In the genomic region with DNA sequence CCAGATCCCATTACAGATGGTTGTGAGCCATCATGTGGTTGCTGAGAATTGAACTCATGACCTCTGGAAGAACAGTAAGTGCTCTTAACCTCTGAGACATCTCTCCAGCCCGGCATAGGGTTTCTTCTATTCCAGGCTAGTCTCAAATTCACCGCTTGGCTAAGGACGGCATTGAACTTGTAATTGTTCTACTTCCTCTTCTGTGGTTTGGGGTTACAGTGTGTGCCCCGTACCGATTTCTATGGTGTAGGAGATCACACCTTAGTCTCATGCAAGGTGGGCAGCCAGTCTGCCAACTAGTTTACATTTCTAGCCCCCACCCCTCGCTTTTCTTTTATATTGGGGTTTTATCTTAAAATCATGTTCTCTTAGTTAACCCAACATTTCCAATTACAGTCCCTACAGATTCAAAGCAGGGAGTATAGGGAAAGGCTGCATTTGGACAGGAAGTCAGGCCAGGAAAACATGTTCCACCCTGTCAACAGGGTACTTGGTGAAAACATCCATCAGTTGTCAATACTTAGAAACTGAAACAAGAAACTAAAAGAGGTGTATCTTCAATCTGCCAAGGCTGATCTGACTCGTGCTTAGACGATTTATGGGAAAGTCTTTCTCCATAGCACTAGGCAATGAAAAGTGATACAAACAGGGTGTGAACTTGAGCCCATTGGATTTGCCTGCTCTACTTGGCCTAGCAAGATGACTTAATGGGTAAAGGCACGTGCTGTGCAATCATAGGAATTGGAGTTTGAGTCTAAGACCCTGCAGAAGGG, we compare ENCODE assay signal across 23 mouse cellular contexts. TPM values are rescaled to one million over a fixed set of nuclear protein-coding genes. Genes with fewer than 3 reads are reported as not detected.
DNase-seq lines count a peak whose midpoint lies in the region; ATAC-seq and TF ChIP-seq lines count a peak whose summit lies in the region.
"Had no signal": no experiment of that assay in that cellular context is flagged by ENCODE, and none has a peak within 500 bp of the region (broad histone marks: within the 10 kb centered on the region; RNA-seq: fewer than 3 reads in every experiment).

No protein-coding gene starts in this region.

- ATAC-seq in megakaryocyte, adult 5-6 weeks (ENCODE audit: poor library complexity, severe bottlenecking): peak; percentile 31
- ATAC-seq in intestine, postnatal 0 days: no peak
- no peak for ATAC-seq in megakaryocyte-erythroid progenitor cell, adult 5-6 weeks (replicated peaks; ENCODE audit: low FRiP score, low TSS enrichment, poor library complexity, severe bottlenecking)

- no peak overlapping the region for H3K9ac ChIP-seq in intestine, postnatal 0 days (ENCODE audit: low read depth, low read length)
- H3K9ac ChIP-seq: embryonic facial prominence, embryonic 12.5 days; liver, embryonic 15.5 days had no signal

- WGBS in intestine, postnatal 0 days: 86% methylated on average over 9 of the region's 9 CpGs

- no peak overlapping the region for H3K4me3 ChIP-seq in intestine, postnatal 0 days (ENCODE audit: low read depth, low read length)
- H3K4me3 ChIP-seq: embryonic facial prominence, embryonic 12.5 days; heart, embryonic 10.5 days; limb, embryonic 10.5 days; liver, embryonic 15.5 days; megakaryocyte, embryonic 14.5 days; myocyte had no signal

- H3K27me3 ChIP-seq in intestine, postnatal 0 days (replicated peaks; ENCODE audit: control insufficient read depth, insufficient read depth, low read length): no peaks in the 10 kb centered on the region
- H3K27me3 ChIP-seq: embryonic facial prominence, embryonic 12.5 days; liver, embryonic 15.5 days; megakaryocyte, embryonic 14.5 days had no signal

- no peak overlapping the region; the same call in 1 of the 2 replicates for H3K27ac ChIP-seq in intestine, postnatal 0 days (ENCODE audit: low read depth, low read length)
- H3K27ac ChIP-seq: embryonic facial prominence, embryonic 12.5 days; heart, embryonic 10.5 days; kidney, postnatal 0 days; limb, embryonic 10.5 days; liver, embryonic 15.5 days; stomach, postnatal 0 days had no signal

- TF ChIP-seq CTCF in intestine, postnatal 0 days (IDR thresholded peaks at IDR 0.05; ENCODE audit: low read depth): no peak

- H3K4me2 ChIP-seq in intestine, postnatal 0 days (replicated peaks; ENCODE audit: low read depth): no peak overlapping the region
- H3K4me2 ChIP-seq: embryonic facial prominence, embryonic 12.5 days; liver, embryonic 15.5 days had no signal

- no peaks in the 10 kb centered on the region for H3K36me3 ChIP-seq in intestine, postnatal 0 days (ENCODE audit: control insufficient read depth, insufficient read depth)
- H3K36me3 ChIP-seq: embryonic facial prominence, embryonic 12.5 days; heart, embryonic 10.5 days; limb, embryonic 10.5 days; liver, embryonic 15.5 days had no signal

- peak; percentile 32 for DNase-seq in 3T3-L1 (ENCODE audit: low read depth, low spot score)
- DNase-seq in A20 (ENCODE audit: low read depth, low spot score): peak; percentile 88
- peak; percentile 51 for DNase-seq in NIH3T3 (ENCODE audit: low read depth)
- no peak for DNase-seq in layer of hippocampus, adult 8-10 months (ENCODE audit: low spot score in 2 of 2)
- no peak for DNase-seq in adrenal gland, postnatal 14 days
- DNase-seq: adrenal gland, adult 2 months; cerebellum, adult 9-11 months; heart, postnatal 36 days; right cerebral cortex, postnatal 25 days had no signal

- 0 out of 2 replicates have a peak, but pooled peaks cover 4% of the 10 kb centered on the region for H3K4me1 ChIP-seq in intestine, postnatal 0 days (replicated peaks; ENCODE audit: control insufficient read depth, insufficient read depth, low read length)
- H3K4me1 ChIP-seq: embryonic facial prominence, embryonic 12.5 days; heart, embryonic 10.5 days had no signal

- no peaks in the 10 kb centered on the region for H3K9me3 ChIP-seq in intestine, postnatal 0 days (ENCODE audit: control insufficient read depth)
- H3K9me3 ChIP-seq: embryonic facial prominence, embryonic 12.5 days; heart, embryonic 10.5 days; limb, embryonic 10.5 days; liver, embryonic 15.5 days; megakaryocyte, embryonic 14.5 days had no signal

RNA-seq across cellular contexts. Expression of a gene that starts 3.1 kb away (rescaled TPM):
- total RNA-seq in megakaryocyte, adult 5-6 weeks (2015): 730 and 815 TPM in 2 replicates
- 599 and 677 TPM in 2 replicates for total RNA-seq in megakaryocyte, adult 5-6 weeks (2017)
- total RNA-seq in layer of hippocampus, adult 8-10 months (2022): 10 to 100 TPM; 15.7 to 19.7 (median 18.4) TPM
- total RNA-seq in adrenal gland, postnatal 14 days (2021): 26.4 and 49.8 TPM in 2 replicates
- polyA plus RNA-seq in intestine, postnatal 0 days (2015; fragmentation: Nextera tagmentation; extraction: Ambion mirVana): 29.4 and 33.7 TPM in 2 replicates
- total RNA-seq in megakaryocyte-erythroid progenitor cell, adult 5-6 weeks (2014; fragmentation: Nextera tagmentation): 63.5 and 64.5 TPM in 2 replicates
- 48.9 and 60.9 TPM in 2 replicates for total RNA-seq in megakaryocyte-erythroid progenitor cell, adult 5-6 weeks (2017)

RNA-seq across cellular contexts. Expression of a gene that starts 51.3 kb away (rescaled TPM):
- not detected in 2 replicates for total RNA-seq in megakaryocyte, adult 5-6 weeks (2015)
- not detected in 2 replicates for total RNA-seq in megakaryocyte, adult 5-6 weeks (2017)
- total RNA-seq in layer of hippocampus, adult 8-10 months (2022): not detected
- not detected in 2 replicates for total RNA-seq in adrenal gland, postnatal 14 days (2021)
- not detected in 2 replicates for polyA plus RNA-seq in intestine, postnatal 0 days (2015; fragmentation: Nextera tagmentation; extraction: Ambion mirVana)
- total RNA-seq in megakaryocyte-erythroid progenitor cell, adult 5-6 weeks (2014; fragmentation: Nextera tagmentation): not detected in 2 replicates
- not detected in 2 replicates for total RNA-seq in megakaryocyte-erythroid progenitor cell, adult 5-6 weeks (2017)
- total RNA-seq: adrenal gland, adult 2 months; gastrocnemius, adult 18-20 months; heart, postnatal 36 days; layer of hippocampus, postnatal 14 days had no signal
- polyA plus RNA-seq: embryonic facial prominence, embryonic 12.5 days; heart, embryonic 10.5 days; intestine, embryonic 14.5 days; limb, embryonic 10.5 days; liver, embryonic 15.5 days; myocyte; stomach, postnatal 0 days had no signal

RNA-seq across cellular contexts. Expression of a gene that starts 59.1 kb away (rescaled TPM):
- 1.1 and 1.3 TPM in 2 replicates for total RNA-seq in megakaryocyte, adult 5-6 weeks (2015)
- 1.6 and 1.7 TPM in 2 replicates for total RNA-seq in megakaryocyte, adult 5-6 weeks (2017)
- 10 to 100 TPM; 30.9 to 38.3 (median 34.4) TPM for total RNA-seq in layer of hippocampus, adult 8-10 months (2022)
- 31.9 and 33.5 TPM in 2 replicates for total RNA-seq in adrenal gland, postnatal 14 days (2021)
- 0.90 TPM in 2 replicates for polyA plus RNA-seq in intestine, postnatal 0 days (2015; fragmentation: Nextera tagmentation; extraction: Ambion mirVana)
- 11.0 and 11.7 TPM in 2 replicates for total RNA-seq in megakaryocyte-erythroid progenitor cell, adult 5-6 weeks (2014; fragmentation: Nextera tagmentation)
- total RNA-seq in megakaryocyte-erythroid progenitor cell, adult 5-6 weeks (2017): 5.6 and 8.6 TPM in 2 replicates

Comparison
In these comparisons a context has a peak if more than half of its experiments do, and no peak if none do; other contexts are left out.
1. DNase-seq: peak in 3T3-L1 (single experiment), A20 (single experiment) and NIH3T3 (single experiment); none in layer of hippocampus, adult 8-10 months (0 of 2) and adrenal gland, postnatal 14 days (single experiment).
2. RNA of a gene that starts 3.1 kb away (total RNA-seq): 599 to 815 TPM in megakaryocyte, adult 5-6 weeks; 48.9 to 64.5 TPM in megakaryocyte-erythroid progenitor cell, adult 5-6 weeks, 26.4 to 49.8 TPM in adrenal gland, postnatal 14 days and 15.7 to 19.7 TPM in layer of hippocampus, adult 8-10 months; every median in the first group is over 4 times any median in the second.